Mouse (Mus musculus): ENCODE measurements around the gene Kif15.

Kif15 gene

DNA sequence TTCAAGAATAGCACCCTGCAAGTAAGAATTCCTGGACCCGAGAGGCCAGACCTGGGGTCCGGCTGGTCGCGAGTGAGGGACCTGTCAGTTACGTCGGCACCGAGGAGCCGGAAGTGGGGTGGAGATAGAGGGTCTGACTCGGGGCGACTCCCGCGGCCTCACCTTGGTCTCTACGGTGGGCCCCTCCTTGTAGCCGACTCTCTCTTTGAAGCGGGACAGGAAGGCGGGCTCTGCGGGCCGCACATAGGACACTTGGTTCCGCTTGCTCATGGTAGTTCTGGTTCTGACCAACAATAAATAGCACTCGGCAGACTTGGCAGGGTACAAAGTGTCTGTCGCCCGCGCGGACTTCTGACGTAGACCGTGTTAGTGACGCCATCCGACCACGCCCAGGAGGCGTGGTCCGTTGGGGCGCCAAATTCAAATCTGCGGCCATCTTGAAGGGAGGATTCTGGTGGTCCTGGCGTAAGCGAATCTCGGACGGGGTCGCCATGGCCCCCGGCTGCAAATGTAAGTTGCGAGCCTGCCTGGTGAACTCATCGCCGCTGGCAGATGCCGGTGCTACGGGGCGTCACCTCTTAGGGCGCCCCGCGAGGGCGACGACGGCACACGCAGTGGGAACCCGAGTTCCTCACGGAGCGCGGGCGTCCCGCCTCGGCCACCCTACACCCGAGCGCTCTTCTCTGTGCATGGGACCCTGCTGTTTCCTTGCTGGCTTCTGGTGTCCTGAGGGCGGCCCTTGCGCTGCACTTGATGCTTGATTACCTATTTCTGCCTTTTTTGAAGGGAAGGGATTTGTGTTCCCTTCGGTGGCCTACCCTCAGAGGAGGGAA, at the start of gene Kif15, which contains the start of gene 1110059G10Rik:
Gene Kif15, plus strand, starts transcription at position 404 of the 833 bp plus-strand sequence.
Gene 1110059G10Rik, minus strand, starts transcription at position 358 of the 833 bp plus-strand sequence.
- peak; percentile 84 to 94 for DNase-seq

DNA sequence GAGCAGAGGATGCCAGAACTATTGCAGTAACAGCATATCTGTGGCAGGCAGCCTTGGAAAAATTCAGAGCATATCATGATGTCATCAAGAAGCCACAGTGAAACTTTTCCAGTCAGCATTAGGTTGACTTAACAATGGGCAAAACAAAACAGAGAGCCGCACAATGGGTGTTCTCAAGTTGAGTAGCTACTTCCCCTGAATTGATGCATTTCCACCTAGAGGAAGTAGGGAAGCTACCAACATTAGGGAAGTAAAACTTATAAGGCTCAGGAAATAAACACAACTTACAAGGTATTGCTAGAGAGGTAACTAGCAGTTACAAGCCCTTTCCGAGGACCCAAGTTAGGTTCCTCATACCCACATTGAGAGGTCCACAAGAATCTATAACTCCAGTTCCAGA, 49.8 kb upstream of the Kif15 start:
- no peak for DNase-seq

DNA sequence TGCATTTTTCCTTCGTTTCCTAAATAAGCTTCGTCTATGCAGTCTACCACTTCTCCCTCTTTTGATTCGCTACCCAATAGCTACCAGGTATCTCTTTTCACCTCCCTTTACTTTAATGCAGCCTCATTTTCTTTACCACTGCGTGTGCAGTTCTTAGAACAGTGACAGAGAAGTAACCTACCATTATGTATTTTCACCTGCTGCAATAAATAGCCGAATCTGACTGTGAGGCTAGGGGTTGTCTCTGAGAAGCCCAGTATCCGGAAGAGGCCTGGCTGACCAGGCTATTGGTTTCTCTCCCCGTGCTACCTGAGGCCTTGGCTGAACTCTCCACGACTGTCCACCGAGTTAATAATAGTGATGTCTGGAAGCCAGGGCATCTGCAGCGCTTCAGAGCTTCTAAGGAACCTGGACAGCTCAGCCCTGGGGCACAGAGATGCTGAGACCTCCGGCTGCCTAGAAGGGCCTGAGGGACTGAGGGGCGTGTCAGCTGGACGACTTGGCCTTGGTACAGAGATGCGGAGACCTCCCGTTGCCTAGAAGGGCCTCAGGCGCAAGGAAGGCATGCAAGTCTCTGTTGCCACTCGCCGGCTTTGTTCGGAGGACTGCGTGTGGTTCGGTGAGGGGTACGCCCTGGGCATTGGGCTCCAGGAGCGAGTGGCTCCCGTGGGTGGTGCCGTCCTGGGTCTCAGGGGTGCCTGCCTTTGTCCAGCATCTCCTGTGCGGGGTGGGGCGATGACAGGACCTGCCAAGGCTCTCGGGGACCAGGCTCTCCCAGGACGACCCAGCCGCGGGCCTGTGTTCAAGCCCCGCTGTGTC, 47.9 kb upstream of the Kif15 start:
- peak; percentile 18 to 28 for DNase-seq

DNA sequence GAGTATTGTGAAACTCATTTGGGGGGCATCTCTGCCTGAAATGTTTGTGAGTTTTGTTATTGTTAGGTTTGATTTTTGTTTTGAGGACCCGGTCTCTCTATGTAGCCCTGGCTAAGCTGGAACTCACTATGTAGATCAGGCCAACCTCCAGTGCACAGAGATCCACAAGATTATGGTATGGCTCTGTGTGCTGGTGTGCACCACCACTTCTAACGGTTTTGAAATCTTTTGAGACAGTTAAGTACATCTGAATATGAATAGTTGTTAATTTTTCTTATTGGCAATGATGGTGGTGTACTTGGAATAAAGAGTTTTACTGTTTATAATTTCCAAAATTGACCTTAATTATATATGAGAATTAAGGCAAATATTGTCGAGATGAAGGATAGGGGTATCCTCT, 28.4 kb upstream of the Kif15 start:
- no peak for DNase-seq

DNA sequence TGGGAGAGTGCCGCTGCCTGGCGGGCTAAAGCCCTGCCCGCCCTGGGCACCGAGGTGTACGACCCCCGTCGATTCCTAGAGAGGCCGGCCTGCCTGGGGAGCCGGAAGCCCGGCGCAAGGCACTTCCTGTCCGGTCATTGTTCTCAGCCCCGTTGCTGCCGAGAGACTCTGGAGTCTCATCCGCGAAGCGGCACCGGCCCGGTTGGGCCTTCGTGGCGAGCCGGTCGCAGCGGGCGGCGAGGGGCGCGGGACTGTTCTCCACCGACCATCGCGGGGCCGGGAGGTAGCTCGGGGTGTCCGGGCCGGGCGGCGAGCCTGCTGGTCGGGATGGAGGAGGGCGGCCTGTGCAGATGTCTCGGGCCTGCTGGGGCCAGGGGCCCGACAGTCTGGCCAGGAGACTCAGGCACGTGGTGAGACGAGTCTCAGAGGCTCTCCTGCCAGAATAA, 27.9 kb upstream of the Kif15 start, which contains the start of gene Zfp105:
Gene Zfp105, plus strand, starts transcription at position 137 of the 446 bp plus-strand sequence.
- DNase-seq = peak; percentile 33 to 53

DNA sequence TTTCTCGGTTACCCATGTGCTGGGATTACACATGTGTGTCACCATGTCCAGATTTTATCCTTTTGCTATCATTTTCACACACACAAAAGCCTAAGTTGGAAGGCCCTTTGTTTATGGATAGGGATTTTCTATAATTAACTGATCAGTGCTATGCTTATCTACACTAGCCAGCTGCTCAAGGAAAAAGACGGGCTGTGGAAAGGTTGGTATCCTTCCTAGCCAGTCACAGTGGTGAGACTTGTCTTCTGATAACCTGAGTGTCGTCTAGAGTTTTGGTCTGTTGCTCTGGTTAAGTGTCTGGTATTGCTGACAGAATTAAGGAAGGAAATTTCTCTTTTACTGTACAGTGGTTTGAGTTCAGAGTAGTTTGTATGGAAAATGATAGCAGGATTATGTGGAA, 21.9 kb upstream of the Kif15 start:
- DNase-seq = no peak

DNA sequence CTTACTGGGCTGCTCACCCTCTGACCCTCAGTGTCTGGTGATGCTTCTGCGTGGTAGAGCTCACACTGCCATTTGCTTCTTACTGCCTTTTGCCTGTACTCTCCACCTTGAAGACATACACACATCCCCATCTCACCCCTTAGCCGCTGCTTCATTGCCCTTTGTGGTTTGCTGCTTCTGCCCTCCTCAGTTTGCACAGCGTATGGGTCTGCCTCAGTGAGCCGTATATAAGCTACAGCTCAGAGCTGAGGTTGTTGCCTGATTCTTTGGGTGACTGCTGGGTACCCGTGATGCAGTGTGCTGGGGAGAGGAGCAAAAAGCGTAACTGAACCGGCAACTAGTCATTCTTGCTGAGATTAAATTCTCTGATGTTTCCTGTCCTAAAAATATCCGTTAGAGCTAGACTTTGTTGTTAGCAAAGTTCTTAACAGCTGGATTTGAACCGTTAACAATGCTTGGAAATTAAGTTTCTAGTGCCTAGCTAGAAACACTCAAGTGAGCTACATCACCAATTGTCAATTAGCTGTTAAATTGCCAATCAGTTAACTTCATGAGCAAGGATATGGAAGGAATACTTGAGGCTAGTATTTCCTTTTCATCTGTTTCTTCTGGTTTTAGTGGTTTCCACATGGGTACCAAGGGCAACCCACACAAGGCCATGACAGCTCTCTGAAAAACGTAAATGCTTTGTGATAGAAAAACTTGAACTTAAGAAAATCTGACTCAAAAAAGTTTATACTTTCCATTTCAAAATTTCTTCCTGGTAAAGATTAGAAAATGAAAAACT, 47.8 kb downstream of the Kif15 start:
- DNase-seq = no peak

DNA sequence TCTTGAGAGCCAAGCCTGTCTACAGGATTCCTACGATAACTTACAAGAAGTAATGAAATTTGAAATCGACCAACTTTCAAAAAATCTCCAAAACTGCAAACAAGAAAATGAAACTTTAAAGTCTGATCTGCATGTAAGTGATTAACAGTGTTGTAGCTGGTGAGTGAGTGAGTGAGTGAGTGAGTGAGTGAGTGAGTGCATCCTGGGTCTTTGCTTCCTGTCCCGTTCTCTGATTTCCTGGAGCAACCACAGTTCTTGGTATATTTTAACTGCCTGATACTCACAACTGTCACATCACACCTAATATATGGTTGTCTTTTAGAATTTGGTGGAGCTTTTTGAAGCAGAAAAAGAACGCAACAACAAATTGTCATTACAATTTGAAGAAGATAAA, 48.3 kb downstream of the Kif15 start:
- no peak for DNase-seq

DNA sequence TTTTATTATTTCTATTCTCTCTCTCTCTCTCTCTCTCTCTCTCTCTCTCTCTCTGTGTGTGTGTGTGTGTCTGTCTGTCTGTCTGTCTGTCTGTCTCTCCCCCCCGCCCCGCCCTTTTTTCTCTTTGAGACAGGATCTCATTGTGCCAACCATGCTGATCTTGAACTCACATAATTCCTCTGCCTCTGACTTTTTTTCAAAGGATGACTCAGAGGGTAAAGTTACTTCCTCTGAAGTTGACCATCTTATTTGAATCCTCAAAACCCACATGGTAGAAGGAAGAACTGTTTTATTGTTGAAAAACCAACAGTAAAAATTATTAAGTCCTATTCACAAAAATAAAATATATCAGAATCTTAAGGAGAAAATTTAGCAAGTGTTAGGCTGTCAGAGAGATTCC, 53.9 kb downstream of the Kif15 start:
- no peak for DNase-seq

DNA sequence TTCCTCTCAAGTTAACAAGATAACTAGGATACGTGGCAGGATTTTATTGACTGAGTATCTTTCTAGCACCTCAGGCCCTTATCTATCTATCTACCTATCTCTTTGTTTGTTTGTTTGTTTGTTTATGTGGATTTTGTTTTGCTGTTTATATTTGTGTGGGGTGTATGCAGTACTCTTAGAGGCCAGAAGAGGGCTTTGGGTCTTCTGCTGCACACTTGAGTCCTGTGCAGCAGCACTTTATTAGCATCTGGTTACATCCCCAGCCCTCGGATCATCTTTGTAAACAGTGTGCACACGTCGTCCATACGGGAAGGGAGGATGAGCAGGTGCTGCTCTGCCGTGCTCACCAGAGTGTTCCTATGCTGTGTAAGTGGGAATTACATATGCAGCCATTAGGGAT, 55.2 kb downstream of the Kif15 start:
- no peak for DNase-seq

DNA sequence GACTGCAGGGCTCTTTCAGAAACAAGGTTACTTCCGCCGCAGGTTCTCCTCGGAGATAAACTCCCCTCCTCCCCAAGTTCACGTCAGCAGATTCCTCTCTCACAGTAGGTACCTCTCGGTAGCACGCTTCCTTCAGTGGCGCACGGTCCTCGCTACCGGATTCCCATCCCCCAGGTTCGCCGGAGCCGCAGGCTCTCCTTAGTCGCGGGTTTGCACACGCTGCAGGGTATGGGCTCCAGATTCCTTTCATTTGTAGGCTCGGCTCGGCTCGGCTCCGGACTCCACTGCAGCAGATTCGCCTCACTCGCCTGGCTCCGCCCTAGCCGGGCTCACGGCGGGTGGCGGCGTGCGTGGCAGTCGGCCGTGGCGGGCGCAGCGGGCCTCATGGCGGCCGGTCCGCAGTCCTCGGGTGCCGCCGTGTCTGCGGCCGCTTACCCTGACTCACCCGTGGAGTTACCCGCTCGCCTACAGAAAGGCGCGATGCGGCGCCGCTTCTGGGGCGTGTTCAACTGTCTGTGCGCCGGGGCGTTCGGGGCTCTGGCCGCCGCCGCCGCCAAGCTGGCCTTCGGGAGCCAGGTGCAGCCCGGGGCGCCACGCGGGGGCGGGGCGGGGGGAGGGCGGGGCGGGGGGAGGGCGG, 70.3 kb downstream of the Kif15 start, which contains the start of gene Tmem42:
Gene Tmem42, plus strand, starts transcription at position 332 of the 637 bp plus-strand sequence.
- peak; percentile 85 to 87 for DNase-seq

DNA sequence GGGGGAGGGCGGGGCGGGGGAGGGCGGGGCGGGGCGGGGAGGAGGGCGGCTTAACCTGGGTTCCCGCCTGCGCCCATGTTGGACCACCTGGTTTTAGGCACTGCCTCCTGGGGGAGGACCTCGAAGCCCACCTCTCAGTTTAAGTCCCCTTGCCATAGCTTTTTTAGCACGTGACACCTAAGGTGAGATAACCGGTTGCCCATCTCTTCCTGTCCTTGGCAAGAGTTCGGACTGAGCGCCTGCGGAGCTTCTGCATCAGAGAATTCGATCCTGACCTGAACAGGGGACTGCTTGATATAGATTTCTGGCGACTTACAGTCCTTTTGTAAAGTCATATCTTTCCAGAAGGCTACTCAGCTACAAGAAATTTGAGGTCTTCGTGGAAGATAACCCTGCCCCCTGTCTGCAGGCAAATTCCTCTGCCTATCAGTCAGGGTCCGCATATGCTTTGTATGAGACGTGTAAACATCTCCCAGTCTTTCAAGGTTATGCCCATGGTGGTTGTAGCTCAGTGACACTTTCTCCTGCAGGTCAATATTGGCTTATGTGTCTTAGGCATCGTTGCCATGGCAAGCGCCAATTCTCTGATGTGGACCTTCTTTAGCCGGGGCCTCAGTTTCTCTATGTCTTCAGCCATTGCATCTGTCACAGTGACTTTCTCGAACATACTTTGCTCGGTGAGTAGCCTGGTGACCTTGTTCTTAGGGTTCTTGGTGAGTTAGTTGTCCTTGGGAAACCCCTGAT, 71.0 kb downstream of the Kif15 start:
- peak in 1 of 2 experiments; percentile 36 for DNase-seq

DNA sequence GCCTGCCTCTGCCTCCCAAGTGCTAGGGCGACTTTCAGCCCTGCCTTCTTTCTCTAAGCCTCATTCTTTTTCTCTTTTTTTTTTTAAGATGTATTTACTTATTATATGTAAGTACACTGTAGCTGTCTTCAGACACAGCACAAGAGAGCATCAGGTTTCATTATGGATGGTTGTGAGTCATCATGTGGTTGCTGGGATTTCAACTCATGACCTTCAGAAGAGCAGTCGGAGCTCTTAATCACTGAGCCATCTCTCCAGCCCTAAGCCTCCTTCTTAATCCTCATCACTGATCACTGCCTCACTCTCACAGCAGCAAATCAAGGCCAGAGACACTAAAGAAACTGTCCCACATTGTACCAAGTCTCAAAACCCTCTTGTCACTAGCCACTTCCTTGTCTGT, 73.4 kb downstream of the Kif15 start:
- no peak for DNase-seq

DNA sequence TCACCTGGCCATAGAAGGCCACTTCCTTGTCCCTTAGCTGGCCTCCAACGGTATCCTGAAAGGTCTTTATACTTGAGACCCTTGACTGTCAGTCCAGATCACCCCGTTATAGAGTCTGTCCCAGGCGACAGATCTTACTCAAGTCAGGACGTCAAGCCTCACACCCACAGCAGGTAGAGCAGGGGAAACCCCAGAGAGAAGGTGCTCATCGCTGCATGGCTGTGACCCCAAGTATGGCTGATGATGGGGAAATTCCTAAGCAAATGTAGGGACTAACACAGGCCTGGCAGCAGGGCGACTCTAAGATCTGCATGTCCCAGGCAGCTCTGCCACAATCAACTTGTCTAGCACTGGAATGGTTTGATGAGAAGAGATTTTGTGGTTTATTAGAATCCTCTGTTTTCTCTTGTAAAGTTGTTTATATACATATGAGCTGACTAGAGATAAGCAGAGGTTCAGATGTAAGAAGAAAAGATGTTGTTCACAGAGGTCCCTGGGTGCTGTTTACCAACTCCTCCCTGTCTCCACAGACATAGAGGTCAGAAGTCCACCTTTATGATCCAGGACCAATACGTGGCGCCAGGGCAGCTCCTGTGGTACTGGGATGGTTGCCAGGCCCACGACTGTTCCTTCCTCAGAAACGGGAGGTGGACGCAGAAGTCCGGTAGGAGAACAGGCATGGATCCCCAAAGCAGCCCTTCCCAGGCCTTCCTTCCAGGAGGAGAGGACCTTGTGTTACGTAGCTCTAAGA, 80.8 kb downstream of the Kif15 start:
- no peak for DNase-seq

DNA sequence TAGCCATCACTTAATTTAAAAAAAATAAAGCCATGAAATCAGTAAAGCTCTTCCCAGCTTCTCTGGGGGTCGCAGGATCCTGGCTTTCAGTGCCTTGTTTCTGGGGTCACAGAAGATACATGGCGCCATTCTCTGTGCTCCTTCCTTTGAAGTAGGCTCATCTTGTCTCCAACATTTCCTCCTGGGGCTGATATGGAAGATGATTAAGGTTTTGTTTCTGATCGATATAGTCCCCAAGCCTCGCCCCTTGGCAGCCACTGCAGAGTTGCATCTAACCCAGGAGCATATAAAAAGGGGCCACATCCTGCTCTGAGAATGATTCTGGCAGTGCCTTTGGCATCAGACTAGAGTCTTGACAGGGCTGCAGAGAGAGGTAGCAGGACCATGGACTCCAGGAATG, 83.6 kb downstream of the Kif15 start, which contains the start of gene Tgm4:
Gene Tgm4, plus strand, starts transcription at position 301 of the 400 bp plus-strand sequence.
- no peak for DNase-seq

DNA sequence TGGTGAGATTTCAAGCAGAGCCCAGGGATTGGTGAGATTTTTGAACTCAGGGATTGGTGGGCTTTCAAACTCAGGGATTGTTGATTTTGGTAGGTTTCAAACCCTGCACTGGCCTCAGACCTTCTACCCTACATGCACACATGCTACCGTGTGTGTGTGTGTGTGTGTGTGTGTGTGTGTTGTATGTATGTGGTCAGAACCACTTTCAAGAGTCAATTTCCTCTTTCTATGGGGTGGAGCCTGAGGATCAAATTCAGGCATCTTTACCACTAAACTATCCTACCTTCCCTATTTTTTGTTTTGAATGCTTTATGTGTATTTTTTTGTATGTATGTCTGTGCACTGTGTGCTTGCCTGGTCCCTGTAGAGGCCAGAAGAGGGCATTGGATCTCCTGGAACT, 96.8 kb downstream of the Kif15 start:
- no peak for DNase-seq

DNA sequence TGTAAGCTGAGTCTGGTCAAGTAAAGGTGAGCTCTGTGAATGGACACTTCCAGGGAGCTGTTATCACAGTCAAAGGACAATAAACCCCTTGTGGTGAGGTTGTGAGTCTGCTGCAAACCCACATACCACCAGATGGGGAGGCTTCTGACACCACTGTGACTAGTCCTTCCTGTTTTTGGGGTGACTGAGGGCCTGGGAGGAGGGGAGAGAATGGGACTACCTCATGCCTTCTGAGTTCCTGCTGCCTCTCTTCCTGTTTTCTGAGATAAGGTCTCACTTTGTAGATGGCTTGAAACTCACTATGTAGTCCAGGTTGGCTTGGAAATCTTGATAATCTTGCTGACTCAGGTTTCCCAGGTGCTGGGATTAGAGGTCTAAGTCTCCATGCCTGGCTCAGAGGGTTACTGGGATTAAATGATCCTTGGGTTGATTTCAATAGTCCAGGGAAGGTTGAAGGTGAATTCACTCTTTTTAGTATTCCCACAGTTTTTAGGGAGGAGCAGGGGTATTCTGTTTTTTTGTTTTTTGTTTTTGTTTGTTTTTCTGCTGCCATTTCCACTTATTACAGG, 108.0 kb downstream of the Kif15 start:
- no peak for DNase-seq

DNA sequence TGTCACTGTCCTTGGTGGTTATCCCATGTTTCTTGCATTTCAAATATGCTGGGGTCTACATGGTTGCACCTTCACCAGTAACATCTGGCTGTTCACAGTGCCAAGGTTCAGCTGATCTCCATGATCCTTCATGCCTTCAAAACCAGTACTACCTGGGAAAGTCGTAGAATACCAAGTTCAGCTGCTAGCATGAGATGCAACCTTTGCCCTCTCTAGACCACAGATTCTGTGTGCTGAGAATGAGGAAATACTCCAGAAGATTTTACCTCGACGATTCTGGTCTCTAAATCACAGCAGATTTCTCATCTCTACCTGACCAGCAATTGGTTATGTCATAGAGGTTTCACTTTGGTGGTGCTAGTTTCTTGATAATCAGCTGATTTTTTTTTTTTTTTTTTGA, 109.3 kb downstream of the Kif15 start:
- no peak for DNase-seq

All from kidney, adult 8-10 months (tissue).